Mouse (Mus musculus) splenic B cell, adult 2 months (primary cell): ENCODE results near the gene Ndnf.

ENCODE experiments used
- DNase-seq: peaks from one replicate; pipeline ENCODE4 v3.0.0-alpha.2; 2011; ENCODE audit warnings: low read depth, low spot score
- H3K27me3 ChIP-seq: 2 replicates; pipeline ENCODE4 v1.6.1; 2012; ENCODE audit warnings: mild to moderate bottlenecking, low read length, moderate library complexity, mixed read lengths; ENCODE audit not compliant: control insufficient read depth, poor library complexity, insufficient read depth, severe bottlenecking
- H3K36me3 ChIP-seq: 2 replicates; pipeline ENCODE4 v1.6.1; 2012; ENCODE audit warnings: mild to moderate bottlenecking, low read length, moderate library complexity, mixed read lengths; ENCODE audit not compliant: control insufficient read depth, poor library complexity, insufficient read depth, severe bottlenecking

Gene Ndnf

GRCm38 (mm10) chr6:65671451-65671850, at the start of gene Ndnf:
Ndnf (plus strand) TSS chr6:65671590.
- DNase-seq: peak; percentile 62
- peaks cover 1% of the 10 kb centered on the region; the same call in 1 of the 2 replicates for H3K27me3 ChIP-seq
- H3K36me3 ChIP-seq: no peaks in the 10 kb centered on the region

- Histone ChIP-seq H3K36me3 (no peaks in the 10 kb centered on the region), H3K27me3 (no peaks in the 10 kb centered on the region)
- DNase-seq: no peak
These were observed 48.2 kb upstream of the Ndnf start for GRCm38 (mm10) chr6:65623016-65623715.

GRCm38 (mm10) chr6:65630578-65630977, 40.8 kb upstream of the Ndnf start:
- no peaks in the 10 kb centered on the region for H3K27me3 ChIP-seq
- no peaks in the 10 kb centered on the region for H3K36me3 ChIP-seq
- no peak for DNase-seq

GRCm38 (mm10) chr6:65632184-65632583, 39.2 kb upstream of the Ndnf start:
- H3K36me3 ChIP-seq: no peaks in the 10 kb centered on the region
- DNase-seq: no peak
- H3K27me3 ChIP-seq: no peaks in the 10 kb centered on the region

GRCm38 (mm10) chr6:65642431-65642830, 29.0 kb upstream of the Ndnf start:
- Histone ChIP-seq H3K36me3 (no peaks in the 10 kb centered on the region), H3K27me3 (no peaks in the 10 kb centered on the region)
- DNase-seq: no peak

- no peaks in the 10 kb centered on the region for H3K27me3 ChIP-seq
- DNase-seq: no peak
- H3K36me3 ChIP-seq: no peaks in the 10 kb centered on the region
These were observed 27.3 kb upstream of the Ndnf start for GRCm38 (mm10) chr6:65644110-65644509.

GRCm38 (mm10) chr6:65646408-65646807, 25.0 kb upstream of the Ndnf start:
- no peaks in the 10 kb centered on the region for H3K36me3 ChIP-seq
- no peaks in the 10 kb centered on the region for H3K27me3 ChIP-seq
- DNase-seq: no peak

GRCm38 (mm10) chr6:65647731-65648130, 23.7 kb upstream of the Ndnf start:
- DNase-seq: peak; percentile 35
- no peaks in the 10 kb centered on the region for H3K36me3 ChIP-seq
- H3K27me3 ChIP-seq: no peaks in the 10 kb centered on the region

GRCm38 (mm10) chr6:65651376-65651775, 20.0 kb upstream of the Ndnf start:
- Histone ChIP-seq H3K27me3 (no peaks in the 10 kb centered on the region), H3K36me3 (no peaks in the 10 kb centered on the region)
- DNase-seq: peak; percentile 45

GRCm38 (mm10) chr6:65661272-65661671, 10.1 kb upstream of the Ndnf start:
- Histone ChIP-seq H3K36me3 (no peaks in the 10 kb centered on the region), H3K27me3 (no peaks in the 10 kb centered on the region)
- peak; percentile 26 for DNase-seq

- DNase-seq: peak; percentile 22
- H3K27me3 ChIP-seq: no peaks in the 10 kb centered on the region
These were observed 9.3 kb upstream of the Ndnf start for GRCm38 (mm10) chr6:65662050-65662449.

GRCm38 (mm10) chr6:65663990-65664389, 7.4 kb upstream of the Ndnf start:
- DNase-seq: no peak
- Histone ChIP-seq H3K27me3 (no peaks in the 10 kb centered on the region; the same call in 1 of the 2 replicates), H3K36me3 (no peaks in the 10 kb centered on the region)

More at GRCm38 (mm10) chr6:65662050-65662449, 9.3 kb upstream of the Ndnf start:
- no peaks in the 10 kb centered on the region for H3K36me3 ChIP-seq

GRCm38 (mm10) chr6:65666295-65666694, 5.1 kb upstream of the Ndnf start:
- Histone ChIP-seq H3K36me3 (no peaks in the 10 kb centered on the region), H3K27me3 (peaks cover 1% of the 10 kb centered on the region; the same call in 1 of the 2 replicates)
- no peak for DNase-seq

GRCm38 (mm10) chr6:65669971-65670370, 1.4 kb upstream of the Ndnf start:
- Histone ChIP-seq H3K27me3 (peaks cover 1% of the 10 kb centered on the region; the same call in 1 of the 2 replicates), H3K36me3 (no peaks in the 10 kb centered on the region)
- no peak for DNase-seq

GRCm38 (mm10) chr6:65670981-65671411, 394 bp upstream of the Ndnf start:
- Histone ChIP-seq H3K27me3 (peaks cover 1% of the 10 kb centered on the region; the same call in 1 of the 2 replicates), H3K36me3 (no peaks in the 10 kb centered on the region)
- no peak for DNase-seq
